Mouse (Mus musculus): ENCODE measurements around the gene Gm20517. TPM values are rescaled to one million over a fixed set of nuclear protein-coding genes. Genes with fewer than 3 reads are reported as not detected.
"Not testable (repeated sequence)": the region's sequence is repeated elsewhere in the genome, so short reads cannot be mapped to it uniquely, and the experiment has no call there.

Gm20517 gene
- polyA plus RNA-seq, 1 experiment, result 3.7 TPM

DNA sequence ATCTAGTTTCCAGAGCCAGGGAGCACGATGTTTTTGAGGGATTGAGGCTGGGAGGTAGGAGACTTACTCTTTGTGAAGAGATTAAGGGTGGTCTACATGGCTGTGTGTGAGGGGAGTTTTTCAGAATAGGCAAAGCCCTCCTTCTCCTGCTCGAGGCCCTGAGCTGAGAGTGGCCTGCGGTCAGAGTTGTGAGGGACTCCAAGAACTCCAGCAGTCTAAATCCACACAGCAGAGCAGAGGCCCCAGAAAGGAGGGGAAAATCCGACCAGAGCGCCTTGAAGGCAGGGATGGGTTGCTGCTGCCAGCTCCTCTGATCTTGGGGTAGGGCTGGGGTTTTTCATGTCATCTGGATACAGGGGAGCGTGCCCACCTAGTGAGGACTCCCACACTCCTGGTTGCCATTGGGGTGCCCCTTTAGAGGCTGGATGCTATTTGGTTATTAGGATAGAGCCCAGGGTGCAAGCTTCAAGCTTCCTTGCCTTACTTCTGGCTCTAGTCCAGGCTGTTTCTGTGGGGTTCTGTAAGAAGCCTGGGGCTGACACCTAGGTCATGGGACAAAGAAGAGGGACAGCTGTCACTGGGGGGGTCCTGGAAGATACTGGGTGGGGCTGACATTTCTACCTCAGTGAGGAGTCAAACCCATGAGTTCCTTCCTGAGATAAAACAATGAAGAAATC, 15.1 kb upstream of the Gm20517 start:
- DNase-seq (ENCODE audit: extremely low spot score in 1 of 2, low spot score in 1 of 2), result no peak

DNA sequence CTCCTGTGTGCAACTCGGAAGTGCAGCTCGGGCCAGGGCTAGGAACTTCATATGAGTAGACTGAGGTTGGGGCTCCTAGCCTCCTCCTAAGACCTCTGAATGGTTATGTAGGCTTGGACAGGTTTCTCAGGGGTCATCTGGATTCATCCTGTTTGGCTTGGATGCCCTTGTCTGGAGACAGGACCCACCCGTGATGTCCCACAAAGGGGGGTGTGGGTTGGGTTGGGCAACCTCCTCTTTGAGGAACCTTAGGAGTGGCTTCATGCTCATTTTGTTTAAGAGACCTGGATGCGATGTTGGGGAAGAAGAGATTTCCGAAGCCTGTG, 14.6 kb upstream of the Gm20517 start:
- DNase-seq (ENCODE audit: extremely low spot score in 1 of 2, low spot score in 1 of 2), result no peak

DNA sequence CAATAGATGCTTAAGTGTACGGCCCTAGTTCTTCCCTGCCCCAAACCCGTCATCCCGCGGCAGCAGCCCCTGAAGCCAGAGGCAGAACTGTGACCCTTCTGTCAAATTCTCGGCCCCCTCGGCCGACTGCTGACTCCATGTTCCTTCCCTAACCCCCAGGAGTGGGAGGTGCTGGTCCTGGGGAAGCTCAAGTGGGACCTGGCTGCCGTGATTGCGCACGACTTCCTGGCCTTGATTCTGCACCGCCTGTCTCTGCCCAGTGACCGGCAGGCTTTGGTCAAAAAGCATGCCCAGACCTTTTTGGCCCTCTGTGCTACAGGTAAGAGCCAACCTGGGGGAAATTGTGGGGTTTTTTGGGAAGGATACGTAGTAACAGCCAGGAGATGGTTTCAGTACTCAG, 14.1 kb upstream of the Gm20517 start:
- no peak for DNase-seq (ENCODE audit: extremely low spot score in 1 of 2, low spot score in 1 of 2)

DNA sequence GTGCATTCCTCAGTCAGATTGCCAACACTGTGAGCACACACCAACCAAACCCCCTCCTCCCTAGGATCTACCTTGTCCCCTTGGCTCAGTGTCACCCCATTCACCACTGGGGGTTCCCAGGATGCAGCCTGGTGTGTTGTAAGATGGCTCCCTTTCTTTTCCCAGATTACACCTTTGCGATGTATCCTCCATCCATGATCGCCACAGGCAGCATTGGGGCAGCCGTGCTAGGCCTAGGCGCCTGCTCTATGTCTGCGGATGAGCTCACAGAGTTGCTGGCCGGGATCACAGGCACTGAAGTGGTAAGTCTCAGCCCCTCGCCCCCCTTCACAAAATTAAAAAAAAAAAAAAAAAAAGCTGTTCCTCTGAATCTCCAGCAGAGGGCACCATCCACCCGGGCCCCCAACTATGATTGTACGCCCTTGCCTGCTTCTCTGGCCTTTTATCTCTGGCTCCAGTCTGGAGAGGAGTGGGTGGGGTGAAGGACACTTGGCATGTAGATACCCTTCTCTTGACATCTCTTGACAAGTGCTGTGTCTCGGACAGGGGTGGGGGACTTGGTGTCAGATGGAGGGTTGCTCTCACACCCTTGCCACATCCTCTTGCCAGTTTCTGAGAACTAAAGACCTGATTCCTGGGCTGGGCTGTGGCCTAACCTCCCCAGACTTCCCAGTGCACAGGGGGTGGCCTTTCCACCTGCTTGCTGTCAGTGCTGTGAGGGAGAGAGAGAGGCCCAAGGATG, 13.4 kb upstream of the Gm20517 start:
- DNase-seq (ENCODE audit: extremely low spot score in 1 of 2, low spot score in 1 of 2), result peak in 1 of 2 experiments; percentile 45

DNA sequence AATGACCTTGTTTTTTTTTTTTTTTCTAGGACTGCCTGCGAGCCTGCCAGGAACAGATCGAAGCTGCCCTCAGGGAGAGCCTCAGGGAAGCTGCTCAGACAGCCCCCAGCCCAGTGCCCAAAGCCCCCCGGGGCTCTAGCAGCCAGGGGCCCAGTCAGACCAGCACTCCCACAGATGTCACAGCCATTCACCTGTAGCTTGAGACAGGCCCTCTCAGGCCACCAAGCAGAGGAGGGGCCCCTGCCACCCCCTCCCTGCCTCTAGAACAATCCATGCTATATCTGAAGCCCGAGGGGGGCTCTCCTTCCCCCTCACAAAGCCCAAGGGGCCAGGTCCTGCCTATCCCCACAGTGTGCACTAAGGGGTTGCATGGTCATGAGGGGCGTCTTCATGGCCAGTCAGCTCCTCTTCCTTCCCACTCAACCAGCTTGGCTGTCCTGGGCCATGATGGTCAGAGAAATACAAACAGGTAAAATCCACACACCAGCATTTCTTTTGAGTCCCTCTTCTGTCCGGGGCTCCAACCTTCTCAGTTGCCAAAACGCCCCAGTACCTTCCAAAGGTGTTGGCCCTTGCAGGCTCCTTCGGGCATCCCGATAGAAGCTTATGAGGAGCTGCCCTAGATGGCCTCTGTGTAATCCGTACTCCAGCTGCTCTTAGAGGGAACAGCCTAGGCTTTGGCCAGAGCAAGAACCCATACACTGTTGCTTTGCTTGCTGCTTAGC, 12.6 kb upstream of the Gm20517 start:
- not testable (repeated sequence) for DNase-seq (ENCODE audit: extremely low spot score in 1 of 2, low spot score in 1 of 2)

DNA sequence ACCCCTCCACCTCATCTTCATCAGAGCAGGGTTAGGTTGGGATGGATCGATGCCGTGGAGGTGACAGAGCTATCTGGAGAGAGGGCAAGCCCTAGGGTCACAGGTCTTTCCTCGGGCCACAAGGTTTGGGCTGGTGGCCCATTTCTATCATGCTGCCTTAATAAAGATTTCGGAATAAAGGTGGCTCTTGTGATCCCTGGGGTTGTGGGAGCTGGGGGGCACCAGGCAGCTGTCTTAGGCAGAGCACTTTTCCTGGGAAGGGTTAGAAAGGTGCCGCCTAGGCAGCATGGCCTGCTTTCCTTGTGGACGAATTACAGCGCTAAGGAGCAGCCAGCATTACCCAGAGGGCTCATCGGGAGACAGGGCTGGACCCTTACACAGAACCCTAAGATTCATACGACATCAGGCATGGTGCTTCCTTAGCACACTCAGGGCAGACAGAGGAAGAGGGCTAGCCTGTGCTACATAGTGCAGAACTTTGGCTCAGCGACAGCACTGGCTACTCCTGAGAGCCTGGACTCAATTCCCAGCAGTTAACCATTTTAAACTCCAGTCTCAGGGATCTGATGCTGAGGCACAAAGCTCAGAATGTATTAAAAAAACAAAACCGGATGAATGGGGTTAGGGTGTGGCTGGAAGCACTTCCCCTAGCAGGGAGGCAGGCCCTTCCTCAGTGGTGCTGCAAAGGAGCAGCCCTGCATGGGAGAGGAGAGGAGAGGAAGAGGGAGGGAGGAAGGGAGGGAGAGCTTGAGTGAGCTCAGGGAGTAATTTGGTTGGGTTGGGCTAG, 11.7 kb upstream of the Gm20517 start:
- no peak for DNase-seq (ENCODE audit: extremely low spot score in 1 of 2, low spot score in 1 of 2)

DNA sequence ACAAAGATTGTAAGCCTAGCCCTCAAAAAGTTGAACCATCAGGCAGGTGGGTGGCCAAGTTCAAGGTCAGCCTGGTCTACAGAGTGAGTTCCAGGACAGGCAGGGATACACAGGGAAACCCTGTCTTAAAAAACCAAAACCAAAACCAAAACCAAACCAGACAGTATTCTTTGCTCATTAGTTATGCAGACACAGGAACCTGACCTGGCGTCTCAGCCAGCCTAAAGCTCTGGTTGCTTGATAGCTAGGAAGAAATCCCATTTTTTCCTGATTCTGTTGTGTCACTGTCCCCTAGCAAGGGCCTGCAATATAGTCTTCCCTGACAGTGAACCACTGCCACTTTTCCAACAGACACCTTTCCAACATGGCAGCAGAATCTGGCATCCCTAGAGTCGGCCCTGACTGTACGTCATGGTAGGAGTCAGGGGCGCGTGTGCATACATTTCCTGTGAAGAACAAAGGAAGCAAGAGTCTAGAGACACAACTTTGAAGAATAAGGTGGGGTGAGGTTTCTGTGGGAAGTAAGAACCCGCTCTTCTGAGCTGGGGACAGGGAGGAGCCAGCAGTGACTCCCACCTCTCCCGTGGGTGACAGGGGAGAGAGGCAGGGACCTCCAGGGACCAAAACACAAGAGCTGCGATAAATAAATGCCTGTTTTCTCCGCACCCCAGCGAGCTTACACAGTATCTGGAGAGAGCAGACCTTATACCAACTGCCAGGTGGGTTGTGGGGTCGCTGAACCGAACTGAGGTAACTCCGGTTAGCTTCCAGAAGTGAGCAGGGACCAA, 10.6 kb upstream of the Gm20517 start:
- no peak for DNase-seq (ENCODE audit: extremely low spot score in 1 of 2, low spot score in 1 of 2)

DNA sequence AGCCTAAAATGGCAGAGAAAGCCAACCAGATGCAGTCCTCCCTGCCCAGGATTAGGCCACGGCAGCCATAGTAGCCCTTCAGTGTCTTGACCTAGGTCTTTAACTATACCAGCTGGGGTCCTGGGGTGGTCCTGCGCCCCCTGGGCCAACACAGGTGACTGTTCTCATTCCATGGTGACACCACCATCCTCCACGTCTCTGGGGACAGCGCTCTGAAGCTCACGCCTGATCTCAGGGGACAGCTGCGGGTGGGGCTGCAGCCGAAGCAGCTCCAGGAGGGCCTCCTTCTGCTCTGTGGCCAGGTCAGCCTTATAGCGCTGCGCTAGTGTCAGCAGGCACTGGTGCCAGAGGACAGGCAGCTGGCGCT, 10.0 kb upstream of the Gm20517 start:
- DNase-seq (ENCODE audit: extremely low spot score in 1 of 2, low spot score in 1 of 2), result no peak

DNA sequence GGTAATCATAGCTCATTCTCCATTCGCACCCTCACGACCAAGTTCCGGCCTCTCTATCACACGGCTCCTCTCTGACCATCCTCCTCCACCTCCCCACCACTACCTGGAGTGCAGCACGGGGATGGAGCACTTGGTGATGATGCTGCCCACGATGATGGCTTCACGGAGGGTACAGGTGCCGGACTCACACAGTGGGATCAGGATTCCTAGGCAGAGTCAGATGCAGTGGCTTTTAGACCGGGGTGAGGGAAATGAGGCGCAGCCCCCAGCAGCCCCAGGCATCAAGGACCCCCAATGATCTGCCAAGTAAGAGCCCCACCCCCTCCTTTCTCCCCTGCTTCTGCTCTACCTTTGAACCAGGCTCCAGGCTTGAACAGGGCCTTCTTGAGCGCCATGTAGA, 9.1 kb upstream of the Gm20517 start:
- DNase-seq (ENCODE audit: extremely low spot score in 1 of 2, low spot score in 1 of 2), result no peak

DNA sequence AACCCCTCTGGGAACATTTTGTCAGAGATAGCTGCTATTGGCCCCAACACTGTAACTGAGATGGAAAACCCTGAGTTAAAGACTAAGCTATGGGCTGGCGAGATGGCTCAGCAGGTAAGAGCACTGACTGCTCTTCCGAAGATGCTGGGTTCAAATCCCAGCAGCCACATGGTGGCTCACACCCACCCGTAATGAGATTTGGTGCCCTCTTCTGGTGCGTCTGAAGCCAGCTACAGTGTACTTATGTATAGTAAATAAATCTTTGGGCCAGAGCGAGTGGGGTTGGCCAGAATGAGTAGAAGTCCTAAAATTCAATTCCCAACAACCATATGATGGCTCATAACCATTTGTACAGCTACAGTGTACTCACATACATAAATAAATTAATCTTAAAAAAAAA, 5.2 kb upstream of the Gm20517 start:
- no peak for DNase-seq (ENCODE audit: extremely low spot score in 1 of 2, low spot score in 1 of 2)

DNA sequence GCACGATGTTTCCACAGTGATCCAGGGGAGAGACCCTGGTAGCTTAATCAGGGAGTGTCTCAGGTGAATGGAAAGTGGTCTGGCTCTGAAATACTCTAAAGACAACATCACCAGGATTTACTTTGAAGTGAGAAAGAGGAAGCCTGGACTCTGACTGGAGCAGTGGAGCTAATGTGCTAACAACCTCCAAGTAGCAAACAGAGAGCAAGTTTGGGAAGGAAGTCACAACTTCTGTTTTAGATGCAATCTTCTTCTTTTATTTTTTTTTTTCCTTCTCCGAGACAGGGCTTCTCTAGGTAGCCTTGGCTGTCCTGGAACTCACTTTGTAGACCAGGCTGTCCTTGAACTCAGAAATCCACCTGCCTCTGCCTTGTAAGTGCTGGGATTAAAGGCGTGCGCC, 2.2 kb upstream of the Gm20517 start:
- no peak for DNase-seq (ENCODE audit: extremely low spot score in 1 of 2, low spot score in 1 of 2)

DNA sequence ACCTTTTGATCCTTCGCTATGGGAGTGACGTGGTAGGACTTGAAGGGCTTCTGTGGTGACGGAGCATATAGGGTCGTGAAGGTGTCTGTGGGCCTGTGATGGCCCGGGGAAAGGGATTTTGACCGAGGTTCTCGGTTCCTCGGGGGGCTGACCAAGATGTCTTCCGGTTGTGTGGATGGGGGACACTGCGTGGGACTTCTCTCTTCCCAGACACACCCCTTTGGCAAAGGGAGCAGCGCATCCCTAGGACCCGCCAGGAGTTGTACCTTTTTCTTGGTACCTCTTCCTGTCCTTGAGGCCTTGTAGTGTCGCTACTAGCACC, 233 bp downstream of the Gm20517 start:
- no peak for DNase-seq (ENCODE audit: extremely low spot score in 1 of 2, low spot score in 1 of 2)

DNA sequence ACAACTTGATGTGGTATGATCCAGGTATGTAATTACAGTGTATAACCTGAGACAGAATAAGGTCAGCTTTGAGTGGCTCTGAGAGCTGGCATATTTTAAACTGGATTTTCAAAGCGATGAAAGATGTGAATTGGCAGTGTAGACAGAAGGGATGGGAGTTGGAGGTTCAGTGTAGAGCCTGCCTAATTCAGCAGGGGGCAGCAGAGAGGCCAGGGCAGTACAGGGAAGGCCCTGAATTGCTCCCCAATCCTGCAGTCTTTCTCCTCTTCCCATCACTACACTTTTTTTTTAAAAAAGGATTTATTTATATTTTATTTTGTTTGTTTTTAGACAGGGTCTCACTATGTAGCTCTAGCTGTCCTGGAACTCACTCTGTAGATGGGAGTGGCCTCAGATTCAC, 2.6 kb downstream of the Gm20517 start:
- peak in 1 of 2 experiments; percentile 33 for DNase-seq (ENCODE audit: extremely low spot score in 1 of 2, low spot score in 1 of 2)

DNA sequence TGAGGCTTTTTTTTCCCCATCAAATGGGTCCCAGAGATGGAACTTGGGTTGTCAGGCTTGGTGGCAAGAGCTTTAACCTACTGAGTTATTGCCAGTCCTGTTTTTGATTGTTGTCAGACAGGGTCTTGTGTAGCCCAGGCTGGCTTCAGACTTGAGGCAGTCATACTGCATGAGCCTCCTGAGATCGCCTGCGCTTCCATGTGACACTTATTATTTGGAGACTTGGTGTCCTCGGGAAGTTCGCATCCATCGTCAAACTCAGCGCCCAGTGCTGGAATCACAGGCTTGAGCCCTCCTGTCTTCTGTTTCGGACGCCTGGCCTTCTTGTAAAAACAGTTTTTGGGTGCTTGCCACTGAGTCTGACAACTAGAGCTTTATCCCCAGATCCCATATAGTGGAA, 4.7 kb downstream of the Gm20517 start:
- DNase-seq (ENCODE audit: extremely low spot score in 1 of 2, low spot score in 1 of 2), result no peak

DNA sequence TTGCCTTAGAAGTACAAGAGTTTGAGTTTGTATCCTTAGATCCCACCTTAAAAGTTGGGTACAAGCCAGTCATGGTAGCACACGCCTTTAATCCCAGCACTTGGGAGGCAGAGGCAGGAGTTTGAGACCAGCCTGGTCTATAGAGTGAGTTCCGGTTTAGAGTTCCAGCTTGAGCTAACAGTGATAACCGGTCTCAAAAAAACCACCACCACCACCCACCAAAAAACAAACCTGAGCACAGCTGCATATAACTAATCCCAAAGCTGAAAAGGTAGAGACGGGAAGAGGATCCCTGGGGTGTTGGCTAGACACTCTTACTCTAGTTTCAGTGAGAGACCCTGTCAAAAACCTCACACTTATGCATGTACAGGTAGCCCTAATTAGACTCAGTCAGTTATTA, 5.3 kb downstream of the Gm20517 start:
- DNase-seq (ENCODE audit: extremely low spot score in 1 of 2, low spot score in 1 of 2), result no peak

DNA sequence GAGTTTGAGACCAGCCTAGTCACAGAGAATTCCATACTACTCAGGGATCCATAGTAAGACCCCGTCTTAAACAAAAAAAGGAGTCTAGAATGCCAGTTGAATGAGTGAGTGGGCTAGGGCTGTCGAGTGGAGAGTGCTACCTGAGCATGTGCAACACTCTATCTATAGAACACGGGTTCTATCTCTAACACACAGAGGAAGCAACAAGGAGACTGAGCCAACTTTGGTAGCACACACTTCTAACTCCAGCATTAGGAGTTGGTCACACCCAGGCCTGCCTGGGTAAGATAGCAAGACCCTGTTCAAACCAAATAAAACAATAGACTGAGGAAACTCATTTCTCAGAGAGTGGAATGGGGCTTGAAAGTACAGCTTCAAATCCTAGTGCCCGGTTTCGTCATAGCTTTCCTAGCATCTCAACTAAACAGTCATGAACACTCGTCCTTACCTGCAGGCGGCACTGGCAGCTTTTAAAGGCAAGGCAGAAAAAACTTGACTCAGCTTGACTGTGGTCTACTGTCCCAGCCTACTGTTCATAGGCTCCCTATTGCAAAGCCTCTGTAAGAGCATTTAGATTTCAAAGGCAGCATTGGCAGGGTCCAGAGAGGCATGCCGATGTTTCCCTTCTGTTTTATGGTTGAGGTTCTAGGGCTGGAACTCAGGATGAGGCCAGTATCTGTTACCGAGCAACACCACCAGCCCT, 6.4 kb downstream of the Gm20517 start:
- DNase-seq (ENCODE audit: extremely low spot score in 1 of 2, low spot score in 1 of 2), result no peak

DNA sequence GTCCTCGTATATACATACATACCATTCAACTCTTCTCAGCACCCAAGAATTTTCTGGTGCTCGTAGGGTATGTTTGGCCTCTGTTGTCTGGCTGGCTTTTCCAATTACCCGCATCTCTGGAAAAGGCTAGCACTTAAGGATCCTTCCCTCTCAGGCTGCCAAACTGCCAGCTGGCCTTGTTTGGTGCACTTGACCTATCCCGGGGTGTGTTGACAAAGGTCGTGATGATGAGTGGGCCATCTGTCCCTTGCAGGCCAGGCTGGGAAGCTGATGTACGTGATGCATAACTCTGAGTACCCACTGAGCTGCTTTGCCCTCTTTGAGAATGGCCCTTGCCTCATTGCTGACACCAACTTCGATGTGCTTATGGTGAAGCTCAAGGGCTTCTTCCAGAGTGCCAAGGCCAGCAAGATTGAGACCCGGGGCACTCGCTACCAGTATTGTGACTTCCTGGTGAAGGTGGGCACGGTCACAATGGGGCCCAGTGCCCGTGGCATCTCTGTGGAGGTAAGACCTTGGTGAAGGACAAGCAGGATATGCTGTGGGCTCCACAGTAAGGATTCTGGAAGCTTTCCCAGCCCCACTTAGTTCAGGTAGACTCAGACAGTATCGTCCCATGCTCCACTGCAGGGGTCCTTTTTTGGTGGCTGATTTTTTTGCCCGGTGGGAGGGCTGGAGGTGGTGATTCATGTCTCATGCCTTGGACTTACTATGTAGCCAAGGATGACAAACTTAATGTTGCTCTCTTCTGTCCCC, 7.3 kb downstream of the Gm20517 start:
- no peak for DNase-seq (ENCODE audit: extremely low spot score in 1 of 2, low spot score in 1 of 2)

DNA sequence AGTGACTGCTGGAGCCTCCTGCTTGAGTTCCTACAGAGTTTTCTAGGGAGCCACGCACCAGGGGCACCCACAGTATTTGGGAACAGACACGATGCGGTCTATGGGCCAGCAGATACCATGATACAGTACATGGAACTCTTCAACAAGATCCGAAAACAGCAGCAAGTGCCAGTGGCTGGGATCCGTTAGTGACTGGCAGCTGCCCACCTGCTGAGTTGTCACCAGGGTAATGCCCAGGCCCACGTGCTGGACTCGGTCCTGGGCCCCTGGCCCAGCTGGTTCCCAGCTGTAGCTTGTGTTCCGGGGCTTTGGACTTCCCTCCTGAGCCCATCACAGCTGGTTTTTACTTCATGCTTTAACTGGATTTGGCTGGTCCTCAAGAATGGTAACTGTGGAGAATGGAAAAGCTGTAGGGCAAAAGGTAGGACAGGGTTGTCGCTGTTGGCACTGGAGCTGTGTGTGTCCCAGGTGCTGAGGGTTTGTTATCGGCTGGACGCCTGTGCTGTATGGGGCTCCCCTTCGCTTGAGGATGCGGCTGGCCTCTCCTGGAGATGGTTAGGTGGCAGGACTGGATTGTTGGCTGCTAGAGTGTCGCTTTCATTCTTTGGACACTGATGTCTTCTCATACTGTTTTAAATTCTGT, 11.6 kb downstream of the Gm20517 start:
- no peak for DNase-seq (ENCODE audit: extremely low spot score in 1 of 2, low spot score in 1 of 2)

DNA sequence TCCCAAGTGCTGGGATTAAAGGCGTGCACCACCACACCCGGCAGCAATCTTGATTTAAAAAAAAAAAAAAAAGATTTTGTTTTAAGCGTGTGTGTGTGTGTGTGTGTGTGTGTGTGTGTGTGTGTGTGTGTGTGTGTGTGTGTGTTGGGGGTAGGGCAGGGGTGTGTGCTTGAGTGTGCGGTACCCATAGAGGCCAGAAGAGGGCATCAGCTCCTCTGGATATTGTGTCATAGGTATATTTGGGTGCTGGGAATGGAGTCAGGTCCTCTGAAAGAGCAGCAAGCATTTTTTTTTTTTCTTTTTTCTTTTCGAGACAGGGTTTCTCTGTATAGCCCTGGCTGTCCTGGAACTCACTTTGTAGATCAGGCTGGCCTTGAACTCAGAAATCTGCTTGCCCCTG, 13.2 kb downstream of the Gm20517 start:
- DNase-seq (ENCODE audit: extremely low spot score in 1 of 2, low spot score in 1 of 2), result not testable (repeated sequence)

Data from frontal cortex, adult 2 months (tissue).